17 mouse cellular contexts compared by ENCODE assay signal in genomic region chr12:117639356-117640121, GRCm38 (mm10).
A peak's percentile ranks its signal among the peaks of the same experiment; 100 is the strongest.
DNase-seq lines count a peak whose midpoint lies in the region; ATAC-seq and TF ChIP-seq lines count a peak whose summit lies in the region.
"Had no signal": no experiment of that assay in that cellular context is flagged by ENCODE, and none has a peak within 500 bp of the region (broad histone marks: within the 10 kb centered on the region; RNA-seq: fewer than 3 reads in every experiment).

No protein-coding gene starts in this region.

- no peak overlapping the region for H3K9ac ChIP-seq in hindbrain, embryonic 13.5 days
- H3K9ac ChIP-seq in midbrain, embryonic 16.5 days (ENCODE audit: low read depth, low read length), result no peak overlapping the region
- H3K9ac ChIP-seq: forebrain, embryonic 15.5 days; heart, embryonic 15.5 days; midbrain, embryonic 15.5 days had no signal

- no peak overlapping the region for H3K4me3 ChIP-seq in hindbrain, embryonic 13.5 days
- no peak overlapping the region for H3K4me3 ChIP-seq in hindbrain, embryonic 10.5 days
- no peak overlapping the region for H3K4me3 ChIP-seq in spleen, adult 2 months (ENCODE audit: extremely low read depth, insufficient read depth, insufficient read length)
- H3K4me3 ChIP-seq in midbrain, embryonic 16.5 days (ENCODE audit: low read depth, low read length), result no peak overlapping the region
- H3K4me3 ChIP-seq: forebrain, embryonic 15.5 days; heart, embryonic 15.5 days; left cerebral cortex, adult 2 months; midbrain, embryonic 15.5 days had no signal

- H3K9me3 ChIP-seq in hindbrain, embryonic 13.5 days, result no peaks in the 10 kb centered on the region
- no peaks in the 10 kb centered on the region for H3K9me3 ChIP-seq in hindbrain, embryonic 10.5 days
- H3K9me3 ChIP-seq in midbrain, embryonic 16.5 days (replicated peaks; ENCODE audit: control insufficient read depth, low read length, poor library complexity, severe bottlenecking), result no peaks in the 10 kb centered on the region
- H3K9me3 ChIP-seq: forebrain, embryonic 15.5 days; heart, embryonic 15.5 days; midbrain, embryonic 15.5 days had no signal

- H3K4me2 ChIP-seq in hindbrain, embryonic 13.5 days, result no peak overlapping the region
- no peak overlapping the region for H3K4me2 ChIP-seq in midbrain, embryonic 16.5 days (ENCODE audit: low read length)
- H3K4me2 ChIP-seq: forebrain, embryonic 15.5 days; heart, embryonic 15.5 days; midbrain, embryonic 15.5 days had no signal

- 69% methylated on average over 6 of the region's 6 CpGs for WGBS in hindbrain, embryonic 13.5 days
- 76% methylated on average over 6 of the region's 6 CpGs for WGBS in hindbrain, embryonic 10.5 days
- WGBS in spleen, adult 2 months, result 49% methylated on average over 6 of the region's 6 CpGs
- 76% methylated on average over 6 of the region's 6 CpGs for WGBS in midbrain, embryonic 16.5 days

- TF ChIP-seq CTCF in spleen, adult 2 months (IDR thresholded peaks at IDR 0.05; ENCODE audit: extremely low read depth, insufficient read depth, insufficient read length, insufficient replicate concordance), result no peak

- no peak for TF ChIP-seq POLR2A in spleen, adult 2 months (IDR thresholded peaks at IDR 0.05; ENCODE audit: low read depth, low read length)

- peak overlapping the region; percentile 41; the same call in 1 of the 2 replicates for H3K27ac ChIP-seq in hindbrain, embryonic 13.5 days
- H3K27ac ChIP-seq in hindbrain, embryonic 10.5 days, result no peak overlapping the region
- peak overlapping the region; percentile 86 for H3K27ac ChIP-seq in spleen, adult 2 months (ENCODE audit: insufficient read depth, low read length)
- no peak overlapping the region for H3K27ac ChIP-seq in midbrain, embryonic 16.5 days (ENCODE audit: low read length)
- H3K27ac ChIP-seq: forebrain, embryonic 15.5 days; heart, embryonic 15.5 days; left cerebral cortex, adult 2 months had no signal

- no peak for ATAC-seq in hindbrain, embryonic 13.5 days (ENCODE audit: low FRiP score)
- peak; percentile 93 for ATAC-seq in common myeloid progenitor, adult 5-6 weeks (replicated peaks; ENCODE audit: low read depth, poor library complexity, severe bottlenecking)
- ATAC-seq in neutrophil, adult 5-6 weeks (ENCODE audit: extremely low read depth, insufficient number of reproducible peaks, low FRiP score, poor library complexity, severe bottlenecking), result peak; percentile 83
- ATAC-seq in midbrain, embryonic 16.5 days, result no peak
- ATAC-seq: midbrain, embryonic 15.5 days had no signal

- peaks cover 11% of the 10 kb centered on the region for H3K4me1 ChIP-seq in hindbrain, embryonic 13.5 days (replicated peaks)
- peaks cover 10% of the 10 kb centered on the region for H3K4me1 ChIP-seq in hindbrain, embryonic 10.5 days (replicated peaks)
- H3K4me1 ChIP-seq in spleen, adult 2 months (ENCODE audit: control insufficient read depth, insufficient read depth, insufficient read length), result peaks cover 10% of the 10 kb centered on the region; the same call in 1 of the 2 replicates
- no peaks in the 10 kb centered on the region; the same call in 1 of the 2 replicates for H3K4me1 ChIP-seq in midbrain, embryonic 16.5 days (ENCODE audit: control insufficient read depth, insufficient read depth, low read length)
- H3K4me1 ChIP-seq: midbrain, embryonic 15.5 days had no signal

- no peaks in the 10 kb centered on the region for H3K36me3 ChIP-seq in hindbrain, embryonic 13.5 days
- no peaks in the 10 kb centered on the region for H3K36me3 ChIP-seq in hindbrain, embryonic 10.5 days
- no peaks in the 10 kb centered on the region for H3K36me3 ChIP-seq in spleen, adult 2 months (ENCODE audit: control insufficient read depth, insufficient read depth, low read length)
- H3K36me3 ChIP-seq in midbrain, embryonic 16.5 days (ENCODE audit: control insufficient read depth, insufficient read depth, low read length), result no peaks in the 10 kb centered on the region
- H3K36me3 ChIP-seq: forebrain, embryonic 15.5 days; heart, embryonic 15.5 days; midbrain, embryonic 15.5 days had no signal

- H3K27me3 ChIP-seq in hindbrain, embryonic 13.5 days, result no peaks in the 10 kb centered on the region
- H3K27me3 ChIP-seq in hindbrain, embryonic 10.5 days (ENCODE audit: insufficient read depth, poor library complexity, severe bottlenecking), result no peaks in the 10 kb centered on the region
- no peaks in the 10 kb centered on the region for H3K27me3 ChIP-seq in spleen, adult 2 months (ENCODE audit: control insufficient read depth, insufficient read depth, low read length)
- no peaks in the 10 kb centered on the region for H3K27me3 ChIP-seq in midbrain, embryonic 16.5 days (ENCODE audit: control insufficient read depth, insufficient read depth, low read depth, low read length)
- H3K27me3 ChIP-seq: forebrain, embryonic 15.5 days; heart, embryonic 15.5 days; midbrain, embryonic 15.5 days had no signal

- DNase-seq in hindbrain, embryonic 10.5 days (ENCODE audit: low spot score), result no peak
- DNase-seq in spleen, adult 2 months (ENCODE audit: low read depth in 1 of 2, low spot score in 2 of 2), result peak; percentile 14 to 36
- DNase-seq in spleen, adult 12 weeks (ENCODE audit: low spot score), result no peak
- DNase-seq in kidney, postnatal 10 days, result no peak
- DNase-seq: adrenal gland, postnatal 14 days; cerebellum, postnatal 14 days; heart, adult 11 months; kidney, postnatal 36 days; lung, adult 18-20 months had no signal

Comparison
In these comparisons a context has a peak if more than half of its experiments do, and no peak if none do; other contexts are left out.
1. H3K27ac ChIP-seq: peak in hindbrain, embryonic 13.5 days (single experiment) and spleen, adult 2 months (single experiment); none in hindbrain, embryonic 10.5 days (single experiment) and midbrain, embryonic 16.5 days (single experiment).
2. DNase-seq: peak in spleen, adult 2 months (2 of 2); none in hindbrain, embryonic 10.5 days (single experiment), spleen, adult 12 weeks (single experiment) and kidney, postnatal 10 days (single experiment).
3. ATAC-seq: peak in common myeloid progenitor, adult 5-6 weeks (single experiment) and neutrophil, adult 5-6 weeks (single experiment); none in hindbrain, embryonic 13.5 days (single experiment) and midbrain, embryonic 16.5 days (single experiment).